ENCODE assay signal across 10 mouse cellular contexts in genomic region chr10:111550075-111550695, GRCm38 (mm10). TPM values are rescaled to one million over a fixed set of nuclear protein-coding genes. Genes with fewer than 3 reads are reported as not detected.
A peak's percentile ranks its signal among the peaks of the same experiment; 100 is the strongest.
DNase-seq lines count a peak whose midpoint lies in the region; ATAC-seq lines count a peak whose summit lies in the region.
"Had no signal": no experiment of that assay in that cellular context is flagged by ENCODE, and none has a peak within 500 bp of the region (broad histone marks: within the 10 kb centered on the region; RNA-seq: fewer than 3 reads in every experiment).

No protein-coding gene starts in this region.

- no peaks in the 10 kb centered on the region; the same call in 1 of the 2 replicates for H3K4me1 ChIP-seq in hindbrain, embryonic 16.5 days (ENCODE audit: control insufficient read depth, insufficient read depth, low read depth, low read length)
- H3K4me1 ChIP-seq in hindbrain, embryonic 12.5 days, result 0 out of 2 replicates have a peak, but pooled peaks cover 4% of the 10 kb centered on the region

- H3K9ac ChIP-seq in hindbrain, embryonic 16.5 days (ENCODE audit: low read depth, low read length), result no peak overlapping the region
- H3K9ac ChIP-seq in hindbrain, embryonic 12.5 days, result no peak overlapping the region
- H3K9ac ChIP-seq: liver, embryonic 13.5 days had no signal

- H3K27ac ChIP-seq in hindbrain, embryonic 16.5 days (ENCODE audit: low read depth, low read length), result no peak overlapping the region
- no peak overlapping the region for H3K27ac ChIP-seq in hindbrain, embryonic 12.5 days
- H3K27ac ChIP-seq: kidney, postnatal 0 days; liver, embryonic 13.5 days had no signal

- H3K9me3 ChIP-seq in hindbrain, embryonic 16.5 days (ENCODE audit: control insufficient read depth, low read length), result no peaks in the 10 kb centered on the region
- no peaks in the 10 kb centered on the region for H3K9me3 ChIP-seq in hindbrain, embryonic 12.5 days (replicated peaks)
- H3K9me3 ChIP-seq: liver, embryonic 13.5 days had no signal

- DNase-seq in 3134 (ENCODE audit: extremely low read depth, insufficient read length, low spot score) (peak; percentile 36), 3T3-L1 (ENCODE audit: low read depth, low spot score) (peak; percentile 68)
- DNase-seq in gastrocnemius, postnatal 36 days, result peak; percentile 57 to 68
- no peak for DNase-seq in left cerebral cortex, adult 9 months (ENCODE audit: low spot score in 2 of 2)
- DNase-seq in kidney, postnatal 4 days, result no peak
- DNase-seq: liver, embryonic 13.5 days had no signal

- no peaks in the 10 kb centered on the region for H3K27me3 ChIP-seq in hindbrain, embryonic 16.5 days (replicated peaks; ENCODE audit: control insufficient read depth, insufficient read depth, low read length)
- no peaks in the 10 kb centered on the region for H3K27me3 ChIP-seq in hindbrain, embryonic 12.5 days
- H3K27me3 ChIP-seq: liver, embryonic 13.5 days had no signal

- H3K4me3 ChIP-seq in hindbrain, embryonic 16.5 days (ENCODE audit: low read length), result no peak overlapping the region
- no peak overlapping the region for H3K4me3 ChIP-seq in hindbrain, embryonic 12.5 days
- H3K4me3 ChIP-seq: liver, embryonic 13.5 days had no signal

- intact Hi-C loops in gastrocnemius, postnatal 36 days (cut with DNase I), result no loop called here

- ATAC-seq in hindbrain, embryonic 16.5 days, result peak; percentile 81
- ATAC-seq in hindbrain, embryonic 12.5 days (ENCODE audit: low FRiP score), result no peak
- no peak for ATAC-seq in erythroid progenitor cell, adult 5-6 weeks (replicated peaks; ENCODE audit: low FRiP score, poor library complexity, severe bottlenecking)

- no peaks in the 10 kb centered on the region for H3K36me3 ChIP-seq in hindbrain, embryonic 16.5 days (ENCODE audit: control insufficient read depth, insufficient read depth, low read length)
- H3K36me3 ChIP-seq in hindbrain, embryonic 12.5 days, result no peaks in the 10 kb centered on the region
- H3K36me3 ChIP-seq: liver, embryonic 13.5 days had no signal

- 58% methylated on average over 6 of the region's 6 CpGs for WGBS in hindbrain, embryonic 16.5 days
- WGBS in hindbrain, embryonic 12.5 days, result 81% methylated on average over 6 of the region's 6 CpGs

- H3K4me2 ChIP-seq in hindbrain, embryonic 16.5 days (ENCODE audit: low read length), result no peak overlapping the region
- H3K4me2 ChIP-seq in hindbrain, embryonic 12.5 days (replicated peaks), result no peak overlapping the region
- H3K4me2 ChIP-seq: liver, embryonic 13.5 days had no signal

RNA-seq across cellular contexts. Expression of gene Phlda1, which starts 44.1 kb away (rescaled TPM):
- polyA plus RNA-seq in hindbrain, embryonic 16.5 days (2015; fragmentation: Nextera tagmentation; extraction: Ambion mirVana), result 54.4 and 54.8 TPM in 2 replicates
- 42.8 and 54.3 TPM in 2 replicates for polyA plus RNA-seq in hindbrain, embryonic 12.5 days (2016; fragmentation: Nextera tagmentation; extraction: Ambion mirVana)
- 1 to 10 TPM; 3.3 to 3.4 TPM for total RNA-seq in gastrocnemius, postnatal 36 days (2021)
- total RNA-seq in erythroid progenitor cell, adult 5-6 weeks (2015; ENCODE audit: low replicate concordance), result 0.84 TPM in 1 of 2 replicates, not detected in the other
- total RNA-seq in erythroid progenitor cell, adult 5-6 weeks (2017; ENCODE audit: low replicate concordance), result 0.38 TPM in 1 of 2 replicates, not detected in the other

Comparison
In these comparisons a context has a peak if more than half of its experiments do, and no peak if none do; other contexts are left out.
1. DNase-seq: peak in 3134 (single experiment), 3T3-L1 (single experiment) and gastrocnemius, postnatal 36 days (2 of 2); none in left cerebral cortex, adult 9 months (0 of 2) and kidney, postnatal 4 days (0 of 2).